Mouse (Mus musculus) kidney, postnatal 10 days (tissue): ENCODE data around the gene Ooep.
"Not testable (repeated sequence)": the region's sequence is repeated elsewhere in the genome, so short reads cannot be mapped to it uniquely, and the experiment has no call there.

Experiments used
- DNase-seq: peaks from one replicate; pipeline ENCODE4 v3.0.0; 2021; ENCODE audit warnings: mixed read lengths

The Ooep gene

DNA sequence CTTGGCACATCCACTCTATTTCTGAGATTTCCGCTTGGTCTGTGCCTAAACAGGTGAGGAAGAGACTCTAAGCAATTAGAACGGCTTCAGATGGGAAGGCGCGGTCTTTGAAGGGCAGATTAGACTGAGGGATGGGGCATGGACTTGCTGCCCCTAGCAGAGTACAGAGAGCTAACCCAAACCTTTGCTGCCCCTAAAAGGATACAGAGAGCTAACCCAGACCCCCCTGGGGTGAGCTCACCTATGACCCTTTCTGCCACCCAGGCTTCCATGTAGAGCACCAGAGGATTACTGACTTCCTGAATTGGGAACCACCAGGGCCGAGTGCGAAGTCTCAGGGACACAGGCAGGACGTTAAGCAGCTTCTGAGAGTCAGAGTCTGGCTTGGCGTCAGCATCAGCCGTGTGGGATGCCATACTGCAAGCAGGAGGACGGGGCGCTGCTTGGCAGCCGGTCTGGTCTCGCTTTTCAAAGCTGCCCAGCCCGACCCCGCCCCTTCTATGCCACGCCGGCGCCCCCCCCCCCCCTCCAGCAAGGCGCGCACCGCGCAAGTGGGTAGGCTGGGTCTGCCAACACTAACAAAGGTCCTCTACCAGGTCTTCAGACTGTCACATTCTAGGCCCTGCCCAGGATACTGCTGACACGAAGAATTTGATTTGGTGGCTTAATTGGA is at the start of gene Ooep:
TSS of gene Ooep (minus strand) at position 613 of the 673 bp plus-strand sequence.
- peak; percentile 28 for DNase-seq

DNA sequence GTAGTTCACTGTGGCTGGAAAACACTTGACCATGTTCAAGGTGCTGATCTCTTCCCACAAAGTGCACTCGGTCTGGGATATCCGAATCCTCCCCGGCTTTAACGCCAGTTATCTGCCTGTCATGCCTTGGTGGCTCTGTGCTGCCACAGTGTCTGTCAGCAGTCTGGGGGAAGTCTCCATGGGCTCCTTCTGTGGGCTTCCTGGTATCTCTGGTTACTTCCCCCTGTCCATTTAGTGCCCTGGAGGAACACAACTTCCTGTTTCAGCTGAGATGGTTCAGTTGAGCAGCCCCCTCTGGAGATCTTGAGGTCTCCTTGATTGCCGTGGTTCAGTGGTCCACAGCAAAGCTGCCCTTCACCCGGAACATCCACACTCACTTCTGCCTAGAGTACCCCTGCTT is 49.7 kb upstream of the Ooep start:
- no peak for DNase-seq

DNA sequence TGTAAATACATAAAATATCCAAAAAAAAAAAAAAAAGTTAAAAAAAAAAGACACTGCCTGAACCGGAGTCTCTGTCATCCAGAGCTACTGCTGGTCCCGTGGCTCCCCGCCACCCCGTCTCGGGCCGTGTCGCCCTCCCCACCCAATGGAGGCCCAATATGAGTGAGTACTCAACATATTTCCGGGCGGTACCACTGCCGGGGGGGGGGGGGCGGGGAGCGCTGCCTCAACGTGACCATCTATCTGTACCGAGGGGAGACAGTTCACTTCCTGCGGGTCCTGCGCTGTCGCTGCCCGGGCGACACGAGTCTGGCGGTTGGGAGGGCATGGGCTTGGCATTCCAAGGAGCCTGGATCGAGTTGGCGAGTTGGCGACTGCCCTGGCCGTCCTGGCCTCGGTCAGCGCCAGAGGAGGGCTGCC is 48.8 kb upstream of the Ooep start:
- DNase-seq = no peak

DNA sequence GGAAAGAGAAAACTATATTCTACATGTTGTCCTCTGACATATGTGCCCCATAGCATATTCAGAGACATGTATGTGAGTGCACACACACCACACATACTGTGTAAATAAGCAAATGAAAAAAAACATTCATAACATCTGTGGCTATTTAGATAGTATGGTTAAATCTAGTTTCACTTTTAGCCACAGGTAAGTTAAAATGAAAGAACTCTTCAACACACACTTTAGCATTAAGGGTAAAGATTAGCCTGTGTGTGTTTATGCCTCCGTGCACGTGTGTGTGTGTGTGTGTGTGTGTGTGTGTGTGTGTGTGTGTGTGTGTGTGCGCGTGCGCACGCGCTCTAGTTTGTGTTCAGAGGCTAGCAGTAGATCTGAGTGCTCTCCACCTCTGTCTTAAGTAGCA is 23.1 kb upstream of the Ooep start:
- no peak for DNase-seq

DNA sequence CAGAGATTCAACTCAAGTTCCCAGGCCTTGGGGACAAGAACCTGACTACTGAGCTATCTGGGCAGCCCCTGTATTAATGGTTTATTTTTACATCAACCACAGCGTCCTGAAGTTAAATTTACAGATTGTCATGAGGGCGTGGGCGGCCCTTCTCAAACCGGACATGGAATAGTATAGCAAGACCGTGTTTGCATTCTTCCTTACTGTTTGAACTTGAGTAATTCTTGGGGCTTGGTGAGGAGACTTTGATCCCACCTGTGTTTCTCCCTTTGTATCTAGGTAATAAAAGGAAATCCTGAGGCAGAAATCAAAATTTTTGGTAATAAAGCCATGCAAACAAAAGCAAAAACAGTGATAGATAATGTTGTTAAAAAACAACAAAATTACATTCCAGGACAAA is 22.0 kb upstream of the Ooep start:
- no peak for DNase-seq

DNA sequence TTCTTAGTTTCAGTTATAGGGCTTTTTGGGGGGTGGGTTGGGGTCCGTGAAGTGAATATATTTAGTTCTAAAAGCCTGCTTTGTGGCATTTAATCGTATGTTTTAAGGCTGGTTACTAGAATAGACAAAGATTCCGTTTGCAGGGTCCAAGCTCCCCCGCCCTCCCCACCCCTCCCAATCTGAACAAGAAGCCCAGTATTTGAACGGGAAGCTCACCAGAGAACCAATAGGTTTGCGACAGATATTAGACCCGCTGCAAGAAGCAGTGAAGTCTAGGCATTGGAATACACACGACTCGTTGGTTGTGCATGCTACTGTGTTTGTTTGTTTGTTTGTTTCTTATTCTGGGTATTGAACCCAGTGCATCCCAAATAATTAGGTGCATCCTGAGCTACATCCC is 18.0 kb upstream of the Ooep start:
- DNase-seq = no peak

DNA sequence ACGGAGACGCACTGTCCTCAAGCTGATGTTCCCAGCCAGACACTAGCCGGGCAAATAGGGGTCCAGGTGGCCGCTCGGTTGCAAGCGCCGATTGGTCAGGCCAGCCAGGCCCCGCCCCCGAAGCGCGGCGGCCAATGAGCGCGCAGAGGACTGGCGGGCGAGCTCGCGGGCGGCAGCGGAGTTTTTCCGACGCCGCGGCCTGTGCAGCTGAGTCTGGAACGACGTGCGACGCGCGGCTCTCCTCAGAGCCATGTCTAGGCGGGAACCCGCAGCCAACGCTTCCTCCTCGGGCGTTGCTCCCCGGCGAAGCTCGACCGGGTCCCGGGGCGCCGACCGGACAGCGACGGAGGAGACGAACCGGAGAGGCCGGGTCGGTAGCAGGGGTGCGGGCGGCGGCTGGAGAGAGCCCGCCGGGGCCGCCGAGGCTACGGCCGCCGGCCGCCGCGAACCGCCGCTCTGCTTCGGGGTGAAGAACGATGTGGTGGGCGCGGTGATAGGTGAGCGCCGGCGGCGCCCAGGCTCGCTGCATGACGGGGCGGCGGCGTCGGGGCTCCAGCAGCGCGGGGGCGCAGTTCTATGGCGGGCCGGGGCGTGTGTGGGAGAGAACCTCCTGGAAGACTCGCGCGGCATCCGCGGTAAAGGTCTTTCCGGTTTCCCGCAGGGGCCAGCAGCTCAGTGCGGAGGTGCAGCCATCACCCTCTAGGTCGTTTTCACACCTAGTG is 17.3 kb upstream of the Ooep start, which contains the start of gene Ddx43:
TSS of gene Ddx43 (plus strand) at position 148 of the 722 bp plus-strand sequence.
- peak; percentile 69 for DNase-seq

DNA sequence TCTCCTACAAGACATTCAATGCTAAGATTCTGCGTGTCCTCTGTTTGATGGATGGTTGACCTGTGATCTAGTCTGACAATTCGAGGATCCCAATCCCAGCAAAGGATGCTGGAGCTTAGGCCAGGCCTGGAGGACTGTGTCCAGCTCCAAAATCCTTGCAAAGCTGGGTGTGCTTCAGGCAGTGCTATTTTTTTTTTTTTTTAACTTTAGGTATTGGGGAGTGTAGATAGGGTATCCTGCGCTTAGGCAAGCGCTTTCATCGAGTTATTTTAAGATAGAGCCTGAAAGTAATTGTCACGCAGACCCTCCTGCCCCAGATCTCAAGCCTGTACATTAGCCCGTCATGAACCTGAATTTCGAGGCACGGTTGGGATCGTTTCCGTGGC is 16.7 kb upstream of the Ooep start:
- DNase-seq = no peak

DNA sequence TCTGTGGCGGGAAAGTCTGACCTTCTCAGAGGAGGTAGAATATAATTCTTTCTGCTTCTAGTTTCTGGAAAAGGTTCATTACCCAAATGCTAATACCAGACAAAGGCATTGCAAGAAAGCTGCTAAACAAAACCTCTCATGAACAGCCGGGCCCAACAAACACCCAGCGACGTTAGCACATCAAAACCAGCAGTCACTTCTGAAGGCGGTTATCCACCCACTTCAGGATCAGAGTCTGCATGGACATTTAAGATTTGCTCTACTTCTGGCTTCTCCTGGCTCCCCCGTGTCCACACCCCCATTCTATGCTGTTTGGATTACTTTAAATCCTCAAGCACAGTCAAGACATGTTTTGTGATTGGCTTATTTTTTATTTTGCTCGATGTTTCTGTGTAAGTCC is 16.1 kb upstream of the Ooep start:
- DNase-seq = no peak

DNA sequence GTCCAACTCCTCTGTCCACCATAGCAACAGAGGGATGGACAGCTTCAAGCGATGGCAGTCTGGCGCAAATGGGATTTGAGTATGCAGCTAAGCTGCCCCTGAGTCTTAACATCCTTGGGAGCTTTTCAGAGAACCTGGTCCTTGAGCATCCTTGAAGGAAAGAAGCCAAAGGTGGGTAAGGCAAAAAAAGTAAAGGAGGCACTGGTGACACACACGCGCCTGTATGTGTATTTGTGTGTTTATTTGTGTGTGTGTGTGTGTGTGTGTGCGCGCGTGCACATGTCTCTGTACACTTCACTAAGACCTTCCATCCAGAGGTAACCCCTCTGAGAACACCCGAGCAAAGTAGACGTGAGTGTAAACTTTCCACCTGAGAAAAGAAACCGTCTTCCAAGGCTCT is 15.2 kb upstream of the Ooep start:
- DNase-seq = no peak

DNA sequence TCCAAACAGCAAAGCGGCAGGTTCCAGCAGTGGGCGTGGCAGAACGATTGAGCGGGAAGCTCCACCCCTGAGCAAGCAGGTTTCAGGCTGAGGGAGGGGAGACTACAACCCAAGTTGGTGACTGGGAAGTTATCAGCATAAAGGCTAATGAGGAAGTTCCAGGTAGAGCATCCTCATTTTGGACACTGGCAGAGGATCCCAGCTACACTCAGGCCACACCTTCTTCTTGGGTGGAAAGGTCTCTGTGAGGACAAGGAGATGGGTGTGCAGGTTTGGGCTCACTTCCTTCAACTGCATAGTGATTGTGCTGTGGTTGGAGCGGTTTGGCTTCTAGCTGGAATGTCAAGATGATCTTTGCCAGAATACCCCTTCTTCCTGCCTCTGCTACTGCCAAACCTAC is 11.5 kb upstream of the Ooep start:
- no peak for DNase-seq

DNA sequence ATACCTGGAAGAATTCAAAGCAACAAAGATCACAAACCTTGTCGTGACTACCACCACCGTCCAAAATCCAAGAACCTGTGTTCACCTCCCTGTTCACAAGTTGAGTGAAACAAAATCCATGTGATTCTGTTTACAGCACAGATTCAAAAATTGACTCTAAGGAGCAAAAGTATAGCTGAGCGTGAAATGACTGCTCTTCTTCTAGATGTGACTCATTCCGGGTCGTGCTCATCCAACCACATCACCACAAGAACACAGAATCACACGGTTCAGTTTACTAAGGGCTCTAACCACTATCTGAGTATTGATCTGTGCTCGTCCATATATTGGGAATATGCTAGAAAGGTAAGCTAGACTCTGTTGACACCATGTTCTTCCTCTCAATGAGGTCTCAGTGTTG is 8.4 kb upstream of the Ooep start:
- DNase-seq = no peak

DNA sequence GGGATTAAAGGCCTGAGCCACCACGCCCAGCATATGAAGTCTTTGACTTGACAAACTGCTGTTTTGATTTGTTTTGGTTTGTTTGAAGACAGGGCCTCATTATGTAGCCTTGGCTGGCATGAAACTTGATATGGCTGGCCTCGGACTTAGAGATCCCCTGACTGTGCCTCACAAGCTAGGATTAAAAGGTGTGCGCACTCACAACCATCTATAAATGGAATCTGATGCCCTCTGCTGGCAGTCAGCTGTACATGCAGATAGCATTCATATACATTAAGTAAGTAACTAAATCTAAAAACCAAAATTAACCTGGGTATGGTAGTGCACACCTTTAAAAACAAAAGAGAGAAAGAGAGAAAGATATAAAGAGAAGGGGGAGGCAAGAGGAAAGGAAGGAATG is 7.4 kb upstream of the Ooep start:
- peak; percentile 23 for DNase-seq

DNA sequence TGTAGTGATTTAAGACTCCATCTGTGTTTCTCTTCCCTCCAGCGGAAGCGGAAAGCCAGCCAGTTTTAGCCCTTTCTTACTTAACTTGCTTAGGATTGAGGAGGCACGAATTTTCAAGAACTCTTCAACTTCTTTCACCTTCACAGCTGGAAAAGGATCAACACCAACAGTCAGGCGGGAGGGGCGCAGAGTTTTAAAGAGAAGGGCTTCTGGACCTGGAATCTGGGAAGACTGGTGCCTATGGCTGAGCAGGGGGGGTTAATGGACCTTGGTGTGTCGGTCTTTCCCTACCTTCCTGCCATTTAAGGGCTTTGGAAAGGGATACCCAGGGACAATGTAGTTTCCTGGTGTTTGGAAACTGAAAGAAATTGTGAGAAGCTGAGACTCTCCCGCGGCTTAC is 979 bp downstream of the Ooep start:
- DNase-seq = no peak

DNA sequence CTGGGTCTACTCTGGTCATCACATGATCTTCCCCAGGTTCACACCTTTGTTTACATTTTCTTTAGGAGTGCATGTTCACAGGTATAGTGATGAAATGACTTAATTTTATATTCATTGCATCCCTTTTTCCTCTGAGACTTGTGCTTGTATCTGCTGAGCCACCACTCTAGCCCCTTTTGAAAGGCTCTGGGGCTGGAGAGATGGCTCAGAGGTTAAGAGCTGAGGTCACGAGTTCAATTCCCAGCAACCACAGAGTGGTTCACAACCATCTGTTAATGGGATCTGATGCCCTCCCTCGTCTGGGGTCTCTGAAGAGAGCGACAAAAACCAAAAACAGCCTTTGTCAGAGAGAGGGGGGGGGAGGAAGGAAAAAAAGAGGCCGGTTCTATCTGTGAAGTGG is 3.0 kb downstream of the Ooep start:
- DNase-seq = no peak

DNA sequence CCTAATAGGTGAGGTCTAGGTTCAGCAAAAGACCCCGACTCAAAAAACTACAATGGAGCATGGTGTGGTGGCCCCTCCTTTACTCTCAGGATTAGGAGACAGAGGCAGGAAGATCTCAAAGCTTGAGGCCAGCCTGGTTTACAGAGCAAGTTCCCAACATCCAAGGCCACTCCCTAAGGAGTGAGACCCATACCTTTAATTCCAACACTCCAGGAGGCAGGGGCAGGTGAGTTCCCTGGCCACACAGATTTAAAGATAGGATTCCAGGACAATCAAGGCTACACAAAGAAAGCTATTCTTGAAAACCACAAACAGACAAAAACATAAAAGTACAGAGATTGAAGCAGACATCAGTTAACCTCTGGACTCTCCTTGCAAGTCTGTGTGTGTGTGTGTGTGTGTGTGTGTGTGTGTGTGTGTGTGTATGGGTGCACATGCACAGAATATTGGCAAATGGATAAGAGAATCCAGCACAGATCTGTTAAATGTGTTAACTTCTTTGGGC is 3.6 kb downstream of the Ooep start:
- DNase-seq = no peak

DNA sequence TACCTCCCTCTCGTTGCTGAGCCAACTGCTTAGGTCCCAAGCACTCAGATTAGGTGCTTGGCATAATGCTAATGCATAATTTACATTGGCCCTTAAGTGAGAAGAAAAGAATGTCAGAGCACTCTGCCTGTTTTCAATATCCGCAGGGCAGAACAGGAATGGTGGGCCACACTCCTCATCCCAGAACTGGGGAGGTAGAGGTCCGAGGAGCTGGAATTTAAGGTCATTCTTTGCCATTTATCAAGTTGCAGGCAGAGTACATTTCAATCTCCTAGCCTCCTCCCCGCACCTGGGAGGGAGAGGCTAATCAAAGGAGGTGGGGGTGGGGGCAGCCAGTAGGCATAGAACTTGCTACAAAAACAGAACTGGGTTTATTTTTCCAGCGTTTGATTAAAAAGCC is 4.1 kb downstream of the Ooep start:
- DNase-seq = no peak

DNA sequence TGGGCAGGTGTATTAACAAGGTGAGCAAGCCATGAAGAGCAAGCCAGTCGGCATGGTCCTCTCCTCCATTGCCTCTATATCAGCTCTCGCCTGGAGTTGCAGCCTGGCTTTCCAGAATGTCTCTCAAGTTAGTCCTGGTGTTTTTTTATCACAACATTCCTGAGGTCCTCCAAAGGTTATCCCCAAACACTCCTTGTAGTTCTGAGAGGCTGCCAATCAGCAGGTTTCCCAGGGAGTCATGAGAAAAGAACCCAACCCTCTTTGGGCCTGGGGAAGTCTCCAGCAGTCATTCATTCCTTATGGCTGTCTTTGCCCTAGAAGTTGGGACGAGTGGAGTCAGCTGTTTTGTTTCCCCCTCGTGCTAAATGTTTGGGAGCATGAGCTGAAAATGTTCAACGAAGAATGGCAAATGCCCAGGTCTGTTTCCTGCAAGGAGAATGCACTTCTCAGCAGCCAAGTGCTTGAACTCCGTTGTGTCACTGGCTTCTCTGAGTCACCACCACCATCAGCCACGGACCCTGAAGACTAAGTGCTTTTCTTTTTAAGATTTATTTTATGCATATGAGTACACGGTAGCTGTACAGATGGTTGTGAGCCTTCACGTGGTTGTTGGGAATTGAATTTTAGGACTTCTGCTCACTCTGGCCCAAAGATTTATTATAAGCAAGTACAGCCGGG is 5.6 kb downstream of the Ooep start:
- no peak for DNase-seq

DNA sequence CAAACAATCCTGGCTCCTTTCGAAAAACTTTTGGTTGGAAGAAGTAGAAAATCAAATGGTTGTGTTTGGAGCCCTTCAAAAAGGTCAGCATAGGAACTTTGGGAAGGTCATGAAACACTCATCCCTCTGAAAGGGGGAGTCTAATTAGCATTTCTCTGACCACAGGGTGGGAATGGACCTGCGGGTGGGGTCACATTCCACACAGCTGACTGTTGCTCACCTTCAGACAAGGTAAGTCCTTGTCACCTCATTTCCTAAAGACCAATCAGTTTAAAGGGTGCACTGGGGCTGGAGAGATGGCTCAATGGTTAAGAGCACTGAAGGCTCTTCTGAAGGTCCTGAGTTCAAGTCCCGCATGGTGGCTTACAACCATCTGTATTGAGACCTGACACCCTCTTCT is 7.1 kb downstream of the Ooep start:
- no peak for DNase-seq

DNA sequence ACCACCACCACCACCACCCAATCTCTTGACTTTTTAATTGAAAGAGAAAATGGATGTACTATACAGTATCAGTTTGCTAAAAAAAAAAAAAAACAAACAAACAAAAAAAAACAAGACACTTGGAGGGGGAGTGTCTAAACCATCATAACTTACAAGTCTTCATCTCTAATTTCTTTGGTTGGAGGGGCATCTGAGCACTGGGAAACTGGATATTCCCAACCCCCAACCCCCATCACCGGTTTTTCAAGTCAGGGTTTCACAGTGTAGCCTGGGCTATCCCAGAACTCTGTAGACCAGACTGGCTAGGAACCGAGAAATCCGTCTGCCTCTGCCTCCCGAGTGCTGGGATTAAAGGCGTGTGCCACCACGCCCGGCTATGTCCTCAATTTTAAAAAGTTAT is 8.7 kb downstream of the Ooep start:
- no peak for DNase-seq

DNA sequence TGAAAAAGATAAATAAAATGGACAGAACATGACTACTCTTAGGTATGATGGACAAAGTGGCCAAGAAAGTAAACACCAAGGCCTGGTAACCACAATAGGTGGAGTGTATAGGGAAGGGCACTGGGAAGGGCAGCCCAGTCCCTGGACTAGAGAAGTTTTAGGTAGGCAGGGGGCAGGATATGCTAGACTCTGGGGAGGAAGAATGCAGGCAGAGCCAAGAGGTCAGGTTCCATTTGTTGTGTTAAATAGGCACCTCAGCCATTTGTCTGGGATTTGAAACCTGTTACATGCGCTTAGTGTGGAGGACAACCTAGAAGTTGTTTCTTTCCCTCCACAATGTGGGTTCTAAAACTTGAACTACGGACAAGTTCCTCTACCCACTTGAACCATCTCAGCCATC is 9.2 kb downstream of the Ooep start:
- DNase-seq = no peak

DNA sequence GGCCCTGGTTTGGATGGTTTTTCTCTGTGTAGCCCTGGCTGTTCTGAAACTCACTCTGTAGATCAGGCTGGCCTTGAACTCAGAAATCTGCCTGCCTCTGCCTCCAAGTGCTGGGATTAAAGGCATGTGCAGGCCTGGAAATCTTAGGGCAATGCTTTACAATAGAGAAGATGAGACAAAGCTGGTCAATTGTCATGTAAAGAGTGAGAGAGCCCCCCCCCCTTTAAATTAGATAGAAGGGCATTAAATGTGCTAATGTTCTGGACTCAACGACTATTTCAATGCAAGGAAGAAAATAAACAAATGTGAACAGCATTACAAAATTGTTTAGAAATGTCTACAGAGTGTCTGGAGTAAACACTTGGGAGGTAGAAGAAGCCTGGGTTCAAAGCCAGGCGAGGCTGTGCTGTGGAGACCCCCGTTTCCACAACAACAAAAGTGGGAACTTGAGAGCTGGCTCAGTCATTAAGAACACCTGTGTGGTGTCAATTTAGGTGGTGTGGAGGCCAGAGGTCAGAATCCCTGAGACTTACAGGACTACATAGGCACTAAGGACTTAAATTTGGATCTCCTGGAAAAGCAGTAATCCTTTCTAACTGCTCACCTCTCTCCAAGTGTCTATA is 9.7 kb downstream of the Ooep start:
- DNase-seq = no peak

DNA sequence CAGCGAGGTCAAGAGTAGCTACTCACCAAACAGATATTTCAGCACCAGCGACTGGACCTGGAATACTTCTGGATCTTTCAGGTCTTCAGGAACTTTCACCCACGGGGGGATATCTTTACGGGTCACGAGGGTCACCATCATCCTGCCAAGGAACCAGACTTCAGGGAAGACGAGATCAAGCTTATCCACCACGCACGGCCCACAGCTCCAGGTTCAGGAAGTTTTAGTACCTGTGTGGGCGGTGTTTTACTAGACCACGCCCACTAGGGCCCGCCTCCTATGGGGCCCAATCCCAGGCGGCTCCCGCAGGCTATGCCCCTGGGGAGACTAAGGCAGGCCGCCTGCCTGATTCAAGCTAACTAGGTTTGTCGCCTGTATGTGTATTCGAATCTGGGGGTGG is 10.6 kb downstream of the Ooep start, which contains the start of gene Dppa5a:
TSS of gene Dppa5a (minus strand) at position 219 of the 400 bp plus-strand sequence.
- not testable (repeated sequence) for DNase-seq
